Mouse (Mus musculus) lung, embryonic 15.5 days (tissue): ENCODE measurements around the gene Nhsl1. TPM values are rescaled to one million over a fixed set of nuclear protein-coding genes. Genes with fewer than 3 reads are reported as not detected.

Experiments used
- ATAC-seq: fragments of 200-750 bp; cut with Nextera tagmentation; 2 replicates; pipeline ENCODE4 v1.8.0; 2017; ENCODE audit warnings: moderate number of reproducible peaks, borderline replicate concordance; ENCODE audit not compliant: low FRiP score, low TSS enrichment; ENCODE audit errors: extremely low read depth
- H3K27ac ChIP-seq: fragments of 300-500 bp; sonication (generic); 2 replicates; pipeline ENCODE4 v1.5.1; 2015; ENCODE audit warnings: moderate library complexity, mild to moderate bottlenecking, inconsistent platforms
- H3K27me3 ChIP-seq: fragments of 300-500 bp; sonication (generic); 2 replicates; pipeline ENCODE4 v1.6.1; 2015; ENCODE audit warnings: inconsistent platforms
- H3K36me3 ChIP-seq: fragments of 300-500 bp; sonication (generic); 2 replicates; pipeline ENCODE4 v1.6.1; 2015; ENCODE audit warnings: inconsistent platforms
- H3K4me1 ChIP-seq: fragments of 300-500 bp; sonication (generic); 2 replicates; pipeline ENCODE4 v1.6.1; 2015; ENCODE audit warnings: inconsistent platforms
- H3K4me2 ChIP-seq: fragments of 300-500 bp; sonication (generic); 2 replicates; pipeline ENCODE4 v1.6.1; 2015; ENCODE audit warnings: inconsistent platforms, mild to moderate bottlenecking, moderate library complexity
- H3K4me3 ChIP-seq: fragments of 300-500 bp; sonication (generic); 2 replicates; pipeline ENCODE4 v1.5.1; 2015; ENCODE audit warnings: mild to moderate bottlenecking, inconsistent platforms
- H3K9ac ChIP-seq: fragments of 300-500 bp; sonication (generic); 2 replicates; pipeline ENCODE4 v1.6.1; 2015; ENCODE audit warnings: inconsistent platforms
- H3K9me3 ChIP-seq: fragments of 300-500 bp; sonication (generic); 2 replicates; pipeline ENCODE4 v1.6.1; 2016; ENCODE audit warnings: inconsistent platforms
- WGBS: fragments of 180-500 bp; shearing (Covaris S2); methylation state at CpG from one replicate; pipeline ENCODE4 v1.1.7; 2015; 5-methylcytosine and 5-hydroxymethylcytosine counted together
- polyA plus RNA-seq: library from polyadenylated mRNA; unstranded; fragments of >200 nt; fragmentation: Nextera tagmentation; extraction: Ambion mirVana; gene quantifications from 2 replicates; pipeline ENCODE4 v1.2.1, GENCODE M21; 2015

Gene Nhsl1
- polyA plus RNA-seq, 1 experiment from 2014 or later, result 4.4 TPM

- Histone ChIP-seq H3K36me3 (no peaks in the 10 kb centered on the region), H3K4me1 (no peaks in the 10 kb centered on the region), H3K4me2 (no peak overlapping the region), H3K9ac (no peak overlapping the region), H3K27ac (no peak overlapping the region), H3K27me3 (no peaks in the 10 kb centered on the region), H3K4me3 (no peak overlapping the region), H3K9me3 (no peaks in the 10 kb centered on the region)
- no peak for ATAC-seq
- WGBS, result 4% methylated on average over 4 of the region's 4 CpGs
These were observed 244.2 kb downstream of the Nhsl1 start for GRCm38 (mm10) chr10:18562940-18563339.

GRCm38 (mm10) chr10:18572581-18572980 lies 253.8 kb downstream of the Nhsl1 start:
- Histone ChIP-seq H3K4me3 (no peak overlapping the region), H3K9ac (no peak overlapping the region), H3K4me1 (no peaks in the 10 kb centered on the region), H3K9me3 (no peaks in the 10 kb centered on the region), H3K36me3 (no peaks in the 10 kb centered on the region), H3K27ac (no peak overlapping the region), H3K4me2 (no peak overlapping the region), H3K27me3 (no peaks in the 10 kb centered on the region)
- WGBS, result 61% methylated on average over 2 of the region's 2 CpGs
- no peak for ATAC-seq

Other genes starting within 250 kb of the Nhsl1 start
- 0.39 and 0.55 TPM in 2 replicates for gene Ect2l, start 108.1 kb upstream of the Nhsl1 start, polyA plus RNA-seq
- 9.7 and 10.2 TPM in 2 replicates for gene Ccdc28a, start 84.0 kb upstream of the Nhsl1 start, polyA plus RNA-seq
- 8.7 and 11.6 TPM in 2 replicates for gene Hebp2, start 227.1 kb downstream of the Nhsl1 start, polyA plus RNA-seq